In the genomic region with DNA sequence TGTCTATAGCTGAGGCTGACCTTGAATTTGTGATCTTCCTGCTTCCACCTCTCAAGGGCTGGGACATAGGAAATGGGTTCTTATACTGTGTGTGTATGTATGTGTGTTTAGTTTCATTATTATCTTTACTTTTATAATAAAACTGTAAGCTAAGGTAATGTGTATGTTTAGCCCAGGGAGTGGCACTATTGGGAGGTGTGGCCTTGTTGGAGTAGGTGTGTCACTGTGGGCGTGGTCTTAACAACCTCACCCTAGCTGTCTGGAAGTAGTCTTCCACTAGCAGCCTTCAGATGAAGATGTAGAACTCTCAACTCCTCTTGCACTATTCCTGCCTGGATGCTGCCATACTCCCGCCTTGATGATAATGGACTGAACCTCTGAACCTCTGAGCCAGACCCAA, we compare ENCODE assay signal across 9 mouse cellular contexts. TPM values are rescaled to one million over a fixed set of nuclear protein-coding genes. Genes with fewer than 3 reads are reported as not detected.
"Had no signal": no experiment of that assay in that cellular context is flagged by ENCODE, and none has a peak within 500 bp of the region (broad histone marks: within the 10 kb centered on the region; RNA-seq: fewer than 3 reads in every experiment).

No protein-coding gene starts in this region.

RNA-seq across cellular contexts. Expression of a gene that starts 49.2 kb away (rescaled TPM):
- polyA plus RNA-seq: neural tube, embryonic 12.5 days; neural tube, embryonic 13.5 days; neural tube, embryonic 14.5 days; small intestine, adult 2 months; spleen, adult 2 months; stomach, embryonic 14.5 days; stomach, embryonic 15.5 days; stomach, embryonic 16.5 days; urinary bladder, adult 2 months had no signal
